Mouse (Mus musculus): ENCODE data around the gene Pigc. TPM values are rescaled to one million over a fixed set of nuclear protein-coding genes. Genes with fewer than 3 reads are reported as not detected.

Pigc gene
- polyA plus RNA-seq, 1 experiment from 2014 or later = 35.7 TPM

GRCm38 (mm10) chr1:162001328-162001727 lies 32.3 kb downstream of the Pigc start:
- Histone ChIP-seq H3K27ac (no peak overlapping the region), H3K27me3 (no peaks in the 10 kb centered on the region), H3K4me3 (no peak overlapping the region), H3K9me3 (no peaks in the 10 kb centered on the region), H3K9ac (no peak overlapping the region), H3K4me2 (no peak overlapping the region), H3K4me1 (replicated peaks) (peaks cover 42% of the 10 kb centered on the region), H3K36me3 (no peaks in the 10 kb centered on the region)
- 66% methylated on average over 8 of the region's 8 CpGs for WGBS
- no peak for ATAC-seq (ENCODE audit: low FRiP score)

GRCm38 (mm10) chr1:162003729-162004517 lies 34.9 kb downstream of the Pigc start:
- no peaks in the 10 kb centered on the region for H3K36me3 ChIP-seq
- H3K4me1 ChIP-seq (replicated peaks) = peaks cover 48% of the 10 kb centered on the region
- H3K9ac ChIP-seq = no peak overlapping the region
- no peak overlapping the region for H3K4me2 ChIP-seq
- no peak for ATAC-seq (ENCODE audit: low FRiP score)
- H3K27ac ChIP-seq = peak overlapping the region; percentile 62; the same call in 1 of the 2 replicates
- no peak overlapping the region for H3K4me3 ChIP-seq
- no peaks in the 10 kb centered on the region for H3K9me3 ChIP-seq
- H3K27me3 ChIP-seq = no peaks in the 10 kb centered on the region
- WGBS = 60% methylated on average over 14 of the region's 14 CpGs

GRCm38 (mm10) chr1:162004518-162004780 lies 35.5 kb downstream of the Pigc start:
- H3K9me3 ChIP-seq = no peaks in the 10 kb centered on the region
- no peaks in the 10 kb centered on the region for H3K27me3 ChIP-seq
- no peak overlapping the region for H3K4me3 ChIP-seq
- peak overlapping the region; percentile 62; the same call in 1 of the 2 replicates for H3K27ac ChIP-seq
- no peak for ATAC-seq (ENCODE audit: low FRiP score)
- no peak overlapping the region for H3K9ac ChIP-seq
- H3K4me2 ChIP-seq = 0 out of 2 replicates have a peak overlapping the region, but pooled peaks have one; percentile 29
- no peaks in the 10 kb centered on the region for H3K36me3 ChIP-seq
- 40% methylated on average over 7 of the region's 7 CpGs for WGBS
- H3K4me1 ChIP-seq (replicated peaks) = peaks cover 47% of the 10 kb centered on the region

- peaks cover 43% of the 10 kb centered on the region for H3K4me1 ChIP-seq (replicated peaks)
- no peak overlapping the region for H3K4me3 ChIP-seq
- no peaks in the 10 kb centered on the region; the same call in 1 of the 2 replicates for H3K36me3 ChIP-seq
- ATAC-seq (ENCODE audit: low FRiP score) = peak; percentile 57; the same call in 1 of the 2 replicates
- 40% methylated on average over 23 of the region's 23 CpGs for WGBS
- H3K27ac ChIP-seq = peak overlapping the region; percentile 62
- no peaks in the 10 kb centered on the region for H3K27me3 ChIP-seq
- peak overlapping the region; percentile 51; the same call in 1 of the 2 replicates for H3K9ac ChIP-seq
- H3K9me3 ChIP-seq = no peaks in the 10 kb centered on the region
- peak overlapping the region; percentile 29; the same call in 1 of the 2 replicates for H3K4me2 ChIP-seq
Measured at GRCm38 (mm10) chr1:162004821-162005770, 36.1 kb downstream of the Pigc start.

GRCm38 (mm10) chr1:162006109-162006508 lies 37.1 kb downstream of the Pigc start:
- 83% methylated on average over 9 of the region's 9 CpGs for WGBS

GRCm38 (mm10) chr1:162008208-162008607 lies 39.2 kb downstream of the Pigc start:
- H3K9me3 ChIP-seq = no peaks in the 10 kb centered on the region
- H3K4me3 ChIP-seq = no peak overlapping the region
- peak overlapping the region; percentile 44; the same call in 1 of the 2 replicates for H3K27ac ChIP-seq
- 84% methylated on average over 4 of the region's 4 CpGs for WGBS
- ATAC-seq (ENCODE audit: low FRiP score) = no peak
- H3K27me3 ChIP-seq = no peaks in the 10 kb centered on the region
- no peak overlapping the region for H3K4me2 ChIP-seq
- H3K9ac ChIP-seq = no peak overlapping the region
- peaks cover 29% of the 10 kb centered on the region for H3K4me1 ChIP-seq (replicated peaks)
- H3K36me3 ChIP-seq = peaks cover 12% of the 10 kb centered on the region

More at GRCm38 (mm10) chr1:162006109-162006508, 37.1 kb downstream of the Pigc start:
- Histone ChIP-seq H3K9me3 (no peaks in the 10 kb centered on the region), H3K27me3 (no peaks in the 10 kb centered on the region), H3K4me1 (replicated peaks) (peaks cover 37% of the 10 kb centered on the region), H3K4me2 (no peak overlapping the region), H3K9ac (no peak overlapping the region), H3K36me3 (peaks cover 6% of the 10 kb centered on the region), H3K27ac (no peak overlapping the region), H3K4me3 (no peak overlapping the region)
- ATAC-seq (ENCODE audit: low FRiP score) = no peak

- no peaks in the 10 kb centered on the region for H3K9me3 ChIP-seq
- peaks cover 12% of the 10 kb centered on the region for H3K36me3 ChIP-seq
- 56% methylated on average over 8 of the region's 8 CpGs for WGBS
- H3K4me3 ChIP-seq = no peak overlapping the region
- H3K27me3 ChIP-seq = no peaks in the 10 kb centered on the region
- H3K27ac ChIP-seq = peak overlapping the region; percentile 44
- peaks cover 29% of the 10 kb centered on the region for H3K4me1 ChIP-seq (replicated peaks)
- H3K4me2 ChIP-seq = no peak overlapping the region
- no peak for ATAC-seq (ENCODE audit: low FRiP score)
- H3K9ac ChIP-seq = no peak overlapping the region
Measured at GRCm38 (mm10) chr1:162008631-162009067, 39.7 kb downstream of the Pigc start.

GRCm38 (mm10) chr1:162009086-162009485 lies 40.1 kb downstream of the Pigc start:
- no peaks in the 10 kb centered on the region for H3K27me3 ChIP-seq
- peak overlapping the region; percentile 44 for H3K27ac ChIP-seq
- peaks cover 25% of the 10 kb centered on the region for H3K4me1 ChIP-seq (replicated peaks)
- peaks cover 12% of the 10 kb centered on the region for H3K36me3 ChIP-seq
- H3K4me2 ChIP-seq = no peak overlapping the region
- H3K9ac ChIP-seq = no peak overlapping the region
- H3K4me3 ChIP-seq = no peak overlapping the region
- ATAC-seq (ENCODE audit: low FRiP score) = no peak
- 70% methylated on average over 8 of the region's 8 CpGs for WGBS
- no peaks in the 10 kb centered on the region for H3K9me3 ChIP-seq

- no peak for ATAC-seq (ENCODE audit: low FRiP score)
- peaks cover 12% of the 10 kb centered on the region for H3K36me3 ChIP-seq
- WGBS = 82% methylated on average over 16 of the region's 16 CpGs
Measured at GRCm38 (mm10) chr1:162011523-162012245, 42.7 kb downstream of the Pigc start.

GRCm38 (mm10) chr1:162013561-162013960 lies 44.6 kb downstream of the Pigc start:
- ATAC-seq (ENCODE audit: low FRiP score) = no peak
- H3K27ac ChIP-seq = no peak overlapping the region
- 87% methylated on average over 4 of the region's 4 CpGs for WGBS
- H3K4me3 ChIP-seq = no peak overlapping the region
- no peaks in the 10 kb centered on the region for H3K27me3 ChIP-seq
- H3K4me2 ChIP-seq = no peak overlapping the region
- H3K36me3 ChIP-seq = peaks cover 12% of the 10 kb centered on the region
- no peaks in the 10 kb centered on the region for H3K9me3 ChIP-seq
- H3K4me1 ChIP-seq (replicated peaks) = peaks cover 7% of the 10 kb centered on the region; the same call in 1 of the 2 replicates
- H3K9ac ChIP-seq = no peak overlapping the region

More at GRCm38 (mm10) chr1:162011523-162012245, 42.7 kb downstream of the Pigc start:
- no peak overlapping the region for H3K27ac ChIP-seq
- H3K9ac ChIP-seq = no peak overlapping the region
- H3K4me2 ChIP-seq = no peak overlapping the region
- H3K4me1 ChIP-seq (replicated peaks) = peaks cover 11% of the 10 kb centered on the region; the same call in 1 of the 2 replicates
- no peaks in the 10 kb centered on the region for H3K9me3 ChIP-seq
- no peak overlapping the region for H3K4me3 ChIP-seq
- no peaks in the 10 kb centered on the region for H3K27me3 ChIP-seq

- Histone ChIP-seq H3K4me2 (no peak overlapping the region), H3K9me3 (no peaks in the 10 kb centered on the region), H3K4me1 (replicated peaks) (peaks cover 4% of the 10 kb centered on the region; the same call in 1 of the 2 replicates), H3K9ac (no peak overlapping the region), H3K36me3 (peaks cover 11% of the 10 kb centered on the region), H3K27me3 (no peaks in the 10 kb centered on the region), H3K27ac (no peak overlapping the region), H3K4me3 (no peak overlapping the region)
- ATAC-seq (ENCODE audit: low FRiP score) = no peak
- 69% methylated on average over 8 of the region's 8 CpGs for WGBS
Measured at GRCm38 (mm10) chr1:162015247-162015862, 46.4 kb downstream of the Pigc start.
